Mouse (Mus musculus) gastrocnemius, postnatal 14 days (tissue): Measurements from ENCODE around the gene Lsm11. TPM values are rescaled to one million over a fixed set of nuclear protein-coding genes. Genes with fewer than 3 reads are reported as not detected.

ENCODE experiments used
- DNase-seq: peaks from one replicate; pipeline ENCODE4 v3.0.0; 2021; ENCODE audit warnings: mixed read lengths
- intact Hi-C: fragments of 180-260 bp; cut with DNase I; formaldehyde crosslinking; loops from one replicate; pipeline ENCODE4 v1.15.1; 2025; ENCODE audit warnings: low total_unique reads
- total RNA-seq, 2 experiments: library from RNA; stranded (reverse); gene quantifications; 2 replicates each; pipeline ENCODE4 v1.2.3; 2021

Gene Lsm11
- total RNA-seq, 2 experiments from 2014 or later = 3.0 to 3.1 TPM

GRCm38 (mm10) chr11:45889981-45890380, 54.8 kb downstream of the Lsm11 start:
- intact Hi-C loops = loop anchor here (10.0 kb wide), 2 partner anchors 135 to 1295 kb away; no protein-coding TSS in a partner anchor
- DNase-seq = no peak

DNA sequence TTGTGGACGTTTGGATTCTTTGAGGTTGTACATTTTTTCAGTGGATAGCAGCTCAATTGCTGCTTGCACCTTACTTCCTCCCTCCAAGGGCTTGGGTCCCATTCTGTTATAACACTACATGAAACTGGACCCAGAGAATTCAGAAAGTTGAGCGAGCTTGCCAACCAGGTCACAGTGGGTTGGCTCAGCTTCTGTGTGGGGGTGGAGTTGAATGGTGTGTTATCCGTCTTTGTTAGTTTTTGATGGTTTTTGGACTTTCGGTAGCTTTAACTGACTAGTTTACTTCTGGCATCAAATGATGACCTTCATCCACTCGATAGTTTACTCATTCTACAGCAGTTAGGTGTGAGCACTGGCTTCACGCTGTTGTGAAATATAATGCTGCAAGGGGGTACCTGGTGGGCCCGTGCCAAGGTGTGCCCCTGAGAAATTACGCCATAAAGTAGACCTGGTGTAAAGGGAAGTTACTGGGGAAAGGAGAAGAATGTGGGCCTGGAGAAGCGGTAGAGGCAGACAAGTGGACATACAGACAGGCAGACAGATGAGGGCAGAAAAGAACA, 56.2 kb downstream of the Lsm11 start:
- intact Hi-C loops = loop anchor here (10.0 kb wide), 2 partner anchors 134 to 1294 kb away; no protein-coding TSS in a partner anchor
- DNase-seq = no peak

- DNase-seq = no peak
- intact Hi-C loops = loop anchor here (10.0 kb wide), 2 partner anchors 132 to 1292 kb away; no protein-coding TSS in a partner anchor
Observed at GRCm38 (mm10) chr11:45886596-45886995, 58.1 kb downstream of the Lsm11 start.

GRCm38 (mm10) chr11:45885606-45886230, 59.0 kb downstream of the Lsm11 start:
- DNase-seq = no peak
- intact Hi-C loops = loop anchor here (10.0 kb wide), 2 partner anchors 131 to 1291 kb away; no protein-coding TSS in a partner anchor

DNA sequence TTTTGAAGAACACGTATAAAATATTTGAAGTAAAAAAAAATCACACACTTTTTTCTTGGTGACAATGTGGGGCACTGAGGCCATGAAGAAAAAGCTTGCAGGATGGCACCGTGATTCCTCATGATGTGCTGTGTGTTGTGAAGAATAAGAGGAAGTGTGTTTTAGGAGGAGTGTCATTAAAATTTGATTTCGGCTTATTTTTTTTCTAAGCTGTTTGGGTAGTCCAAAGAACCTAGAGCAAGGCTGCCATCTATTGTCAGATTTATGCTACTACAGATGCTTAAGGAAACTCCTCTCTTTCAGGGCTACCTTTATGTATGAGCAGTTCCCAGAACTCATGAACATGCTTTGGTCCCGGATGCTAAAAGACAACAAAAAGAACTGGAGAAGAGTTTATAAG, 60.7 kb downstream of the Lsm11 start:
- intact Hi-C loops = loop anchor here (10.0 kb wide), 2 partner anchors 129 to 1289 kb away; no protein-coding TSS in a partner anchor
- DNase-seq = no peak

DNA sequence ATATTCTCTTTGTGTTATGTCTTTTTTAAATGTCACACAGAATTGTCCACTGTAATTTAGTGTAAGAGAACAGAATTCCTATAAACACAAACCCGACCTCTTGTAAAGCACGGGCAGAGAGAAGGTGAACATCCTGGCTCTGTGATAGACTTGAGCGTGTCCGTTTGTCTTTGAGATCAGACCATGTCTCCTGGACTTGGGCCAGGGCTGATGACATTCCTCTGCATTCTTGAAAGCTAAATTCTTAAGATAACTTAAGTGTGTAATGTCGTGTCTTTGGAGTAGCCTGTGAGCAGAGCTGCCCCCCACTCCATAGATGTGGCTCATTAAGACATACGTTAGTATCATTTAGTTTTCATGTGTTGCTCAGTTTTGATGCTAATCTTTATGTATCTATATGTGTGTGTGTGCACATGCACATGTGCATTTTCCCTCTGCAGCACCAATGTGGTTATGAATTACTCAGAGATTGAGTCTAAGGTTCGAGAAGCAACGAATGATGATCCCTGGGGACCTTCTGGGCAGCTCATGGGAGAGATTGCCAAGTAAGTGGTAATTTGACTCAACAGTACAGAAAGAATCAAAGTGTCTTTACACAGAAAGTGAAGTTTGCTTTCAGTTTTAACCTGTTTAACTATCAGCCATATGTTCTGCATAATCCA, 61.3 kb downstream of the Lsm11 start:
- intact Hi-C loops = loop anchor here (10.0 kb wide), 2 partner anchors 129 to 1289 kb away; no protein-coding TSS in a partner anchor
- DNase-seq = no peak

DNA sequence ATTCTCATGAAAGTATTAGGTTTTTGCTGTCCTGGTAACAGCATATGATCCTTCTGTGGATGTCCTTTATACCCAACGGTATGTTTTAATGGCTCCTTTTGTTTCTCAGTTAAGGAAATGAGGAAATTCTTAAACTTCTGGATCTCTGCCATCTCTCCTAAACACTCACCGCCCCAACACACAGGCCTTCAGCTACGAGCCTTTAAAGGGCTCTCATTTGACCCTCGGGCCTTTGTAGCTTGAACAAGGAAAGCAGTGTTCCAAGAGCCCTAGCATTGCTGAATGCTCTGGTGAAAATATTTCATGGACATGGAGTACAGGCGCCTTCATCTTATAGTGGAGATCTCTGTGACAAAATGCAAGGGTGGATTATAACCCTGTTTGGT, 63.1 kb downstream of the Lsm11 start:
- intact Hi-C loops = loop anchor here (10.0 kb wide), 2 partner anchors 127 to 1287 kb away; no protein-coding TSS in a partner anchor
- no peak for DNase-seq

DNA sequence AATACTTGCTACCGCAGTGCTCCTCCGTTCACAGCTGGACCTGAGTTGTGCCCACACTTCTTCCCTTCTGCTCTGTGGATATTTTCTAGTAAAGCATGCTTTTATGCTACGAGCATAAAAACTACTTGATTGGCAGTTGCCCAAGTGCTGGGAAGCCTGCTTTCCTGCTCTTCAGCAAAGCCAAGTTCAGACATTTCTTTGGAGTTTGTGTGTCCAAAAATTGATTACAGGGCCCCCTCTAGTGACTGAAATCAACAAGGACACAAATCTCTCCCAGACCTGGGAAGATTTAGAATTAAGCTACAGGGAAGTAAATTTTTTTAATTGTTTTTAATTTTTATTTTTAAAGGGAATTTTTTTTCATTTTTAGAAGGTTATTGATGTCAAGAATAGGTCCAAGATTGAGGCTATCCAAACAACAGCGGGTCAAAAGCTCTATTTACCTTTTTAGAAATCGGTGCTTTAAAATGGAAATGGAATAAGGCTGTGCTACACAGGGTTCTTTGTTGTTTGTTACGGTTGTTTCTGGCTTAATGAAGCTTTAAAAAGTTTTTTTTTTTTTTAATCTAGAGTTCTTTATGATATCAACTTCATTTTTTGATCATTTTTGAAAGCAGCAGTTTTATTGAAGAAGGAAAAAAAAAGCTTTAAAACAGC, 63.6 kb downstream of the Lsm11 start:
- intact Hi-C loops = loop anchor here (10.0 kb wide), 2 partner anchors 126 to 1286 kb away; no protein-coding TSS in a partner anchor

GRCm38 (mm10) chr11:45879366-45879765, 65.4 kb downstream of the Lsm11 start:
- peak; percentile 33 for DNase-seq
- intact Hi-C loops = loop anchor here (10.0 kb wide), 1 partner anchor 85 kb away; no protein-coding TSS in a partner anchor

More for the DNA sequence above, 63.6 kb downstream of the Lsm11 start:
- DNase-seq = peak; percentile 50

Other genes starting within 250 kb of the Lsm11 start
- gene Clint1, start 92.9 kb downstream of the Lsm11 start, total RNA-seq = 10 to 100 TPM; 32.4 to 37.7 TPM
- 1 to 10 TPM; 5.4 to 5.7 TPM for gene Thg1l, start 10.6 kb upstream of the Lsm11 start, total RNA-seq
- gene Sox30, start 35.4 kb upstream of the Lsm11 start, total RNA-seq = under 1 TPM in 1 of 2 experiments, not detected in 1; 0.06 TPM
- gene Gm12166, start 107.4 kb upstream of the Lsm11 start, total RNA-seq = 1 to 10 TPM in 1 of 2 experiments, under 1 TPM in 1; 0.57 to 1.4 TPM
- gene Adam19, start 111.1 kb upstream of the Lsm11 start, total RNA-seq = 10 to 100 TPM; 13.0 to 22.2 TPM
- gene Nipal4, start 221.6 kb upstream of the Lsm11 start, total RNA-seq = under 1 TPM; 0.07 to 0.21 TPM